Mouse (Mus musculus) mesoderm, embryonic 11.5 days (tissue): Measurements from ENCODE around the gene Pard3b.

Experiments used
- DNase-seq: peaks from one replicate; pipeline ENCODE4 v3.0.0-alpha.2; 2012; ENCODE audit warnings: low read depth, low spot score

Gene Pard3b

DNA sequence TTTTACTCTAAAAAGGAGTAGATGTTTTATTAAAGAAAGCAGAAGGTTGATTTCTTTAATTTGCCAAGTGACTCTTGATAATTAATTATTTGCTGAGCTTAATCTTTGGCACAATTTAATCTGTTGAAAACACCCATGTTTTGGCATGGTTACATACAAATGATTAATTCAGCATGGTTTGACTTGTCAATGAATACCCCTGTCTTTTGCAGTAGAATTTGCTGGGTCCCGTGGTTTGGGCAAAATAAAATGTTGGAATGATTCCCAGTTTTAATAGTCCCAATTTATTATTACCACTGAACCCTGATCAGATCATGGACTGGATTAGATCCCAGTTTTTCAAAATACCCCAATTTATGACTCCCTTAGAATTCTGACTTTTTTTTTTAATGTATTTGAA is 808.2 kb downstream of the Pard3b start:
- no peak for DNase-seq

DNA sequence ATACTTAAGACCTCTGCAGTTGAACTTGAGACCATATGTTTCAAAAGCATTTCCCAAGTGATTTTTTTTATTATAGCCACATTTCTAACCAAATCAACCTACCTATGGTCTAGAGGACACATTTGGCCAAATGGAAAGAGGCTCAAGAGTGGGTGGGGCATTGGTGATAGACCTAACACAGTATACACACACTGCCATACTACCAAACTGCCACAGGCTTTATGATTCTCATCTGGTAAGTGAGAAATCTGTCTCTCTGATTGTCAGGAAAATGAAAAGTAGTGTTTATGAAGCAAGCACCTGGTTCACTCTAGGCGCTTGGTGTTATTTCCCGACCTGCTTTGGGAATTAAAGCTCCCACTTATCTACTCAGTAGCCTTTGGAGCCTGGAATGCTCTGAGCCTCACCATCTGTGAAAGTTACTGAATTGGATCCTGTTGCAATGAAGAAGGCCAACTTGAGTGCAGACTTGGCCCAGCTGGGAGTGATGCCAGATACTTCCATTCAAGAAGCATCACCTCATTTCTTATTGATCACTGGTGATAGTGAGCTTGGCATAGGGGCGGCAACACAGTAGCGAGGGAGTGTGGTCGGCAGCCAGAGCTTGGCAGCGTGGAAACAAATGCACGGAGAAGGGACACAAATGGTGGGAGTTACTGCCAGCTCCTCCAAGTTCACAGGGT is 810.7 kb downstream of the Pard3b start:
- DNase-seq: no peak

DNA sequence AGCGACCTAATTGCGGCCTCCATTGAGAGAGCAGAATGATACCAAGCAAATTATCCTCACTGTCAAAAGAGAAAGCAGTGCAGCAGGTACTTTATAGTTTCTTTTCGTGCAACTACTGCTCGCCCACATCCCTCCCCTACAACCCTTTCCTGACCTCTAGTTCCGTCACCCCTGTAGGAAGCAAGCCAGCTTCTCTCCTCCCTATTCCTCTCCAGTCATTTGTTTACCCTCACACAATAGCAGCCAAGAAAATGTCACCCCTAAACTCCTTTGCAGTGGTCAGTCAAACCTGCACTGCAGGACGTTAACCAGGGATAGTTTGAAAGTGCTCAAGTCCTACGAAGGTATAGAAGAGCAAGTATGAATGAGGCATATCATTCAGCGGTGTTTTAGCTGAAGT is 826.9 kb downstream of the Pard3b start:
- DNase-seq: no peak

- DNase-seq: no peak
Measured at GRCm38 (mm10) chr1:62466544-62466943, 827.9 kb downstream of the Pard3b start.

DNA sequence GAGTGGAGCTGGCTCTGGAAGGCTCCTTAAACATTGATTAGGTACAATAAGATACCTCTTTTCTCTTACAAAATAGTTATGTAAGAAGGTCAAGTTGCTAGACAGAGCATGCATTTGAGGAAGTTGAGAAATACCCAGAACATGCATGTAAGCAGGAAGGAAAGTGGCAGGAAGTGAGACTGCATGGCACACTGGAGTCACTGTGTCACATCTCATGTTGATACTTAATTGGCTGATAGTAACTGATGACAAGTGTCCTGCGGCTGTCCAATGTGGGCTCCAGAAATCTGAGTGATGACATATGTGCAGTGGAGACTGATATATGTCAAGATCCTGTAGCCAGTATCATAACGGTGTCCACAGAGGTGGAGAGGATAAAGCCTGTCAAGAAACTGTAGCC is 844.4 kb downstream of the Pard3b start:
- no peak for DNase-seq

GRCm38 (mm10) chr1:62488871-62489270 is 850.2 kb downstream of the Pard3b start:
- DNase-seq: no peak

DNA sequence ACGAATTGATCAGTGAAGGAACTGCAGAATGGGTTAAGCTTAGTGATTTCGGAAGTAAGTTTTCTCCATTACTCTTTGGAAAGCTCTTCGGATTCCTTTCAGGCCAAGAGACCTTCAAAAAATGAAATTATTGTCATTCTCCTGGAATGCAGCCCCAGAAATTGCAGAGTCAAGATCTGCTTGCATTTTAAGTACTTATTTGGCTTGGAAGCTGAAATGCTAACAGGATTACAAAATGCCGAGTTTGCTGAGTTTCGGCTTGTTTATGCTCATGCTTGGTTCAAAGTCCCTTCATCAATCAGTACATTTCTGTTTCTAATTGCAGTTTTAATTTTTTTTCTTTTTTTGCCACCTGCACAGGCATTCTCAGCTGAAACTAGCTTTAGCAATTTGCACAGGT is 860.5 kb downstream of the Pard3b start:
- no peak for DNase-seq

- DNase-seq: no peak
Measured at GRCm38 (mm10) chr1:62510501-62510900, 871.9 kb downstream of the Pard3b start.

GRCm38 (mm10) chr1:62511681-62512080 is 873.1 kb downstream of the Pard3b start:
- no peak for DNase-seq

GRCm38 (mm10) chr1:62518621-62519213 is 880.1 kb downstream of the Pard3b start:
- no peak for DNase-seq

DNA sequence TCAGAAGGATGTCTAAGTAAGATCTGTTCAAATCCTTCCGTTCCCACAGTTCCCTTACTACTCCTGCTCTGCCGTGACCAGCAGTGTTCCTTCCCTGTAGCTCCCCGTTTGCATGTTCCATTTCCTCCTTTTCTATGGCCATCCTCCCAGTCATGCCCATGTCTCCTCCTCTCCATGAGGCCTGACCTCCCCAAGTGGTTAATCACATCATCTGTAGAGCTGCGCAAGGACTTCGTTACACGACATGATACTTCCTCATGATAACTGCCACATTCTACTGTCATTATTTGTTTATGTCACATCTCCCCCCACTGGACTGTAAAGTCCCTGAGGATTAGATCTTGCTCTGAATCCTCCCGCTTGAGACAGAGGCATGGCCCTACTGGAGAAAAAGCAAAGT is 882.7 kb downstream of the Pard3b start:
- no peak for DNase-seq

DNA sequence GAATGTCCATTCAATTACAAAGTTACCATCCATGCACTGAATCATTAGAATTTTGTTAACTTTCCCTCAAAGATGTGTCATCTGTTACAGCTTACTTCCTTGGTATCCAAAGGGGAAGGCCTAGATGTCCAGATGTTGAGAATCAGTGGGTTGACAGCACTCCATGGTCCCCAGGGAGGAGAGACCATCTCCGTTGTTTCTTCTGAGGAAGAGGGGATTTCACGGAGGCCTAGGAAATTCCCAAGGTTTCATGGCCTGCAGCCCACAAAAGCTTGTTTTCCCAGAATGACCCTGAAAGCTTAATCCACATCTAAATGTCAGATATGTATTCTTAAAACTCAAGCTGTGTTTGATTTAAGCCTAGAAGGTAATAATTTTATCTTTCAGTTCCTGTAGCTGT is 884.1 kb downstream of the Pard3b start:
- peak; percentile 27 for DNase-seq

DNA sequence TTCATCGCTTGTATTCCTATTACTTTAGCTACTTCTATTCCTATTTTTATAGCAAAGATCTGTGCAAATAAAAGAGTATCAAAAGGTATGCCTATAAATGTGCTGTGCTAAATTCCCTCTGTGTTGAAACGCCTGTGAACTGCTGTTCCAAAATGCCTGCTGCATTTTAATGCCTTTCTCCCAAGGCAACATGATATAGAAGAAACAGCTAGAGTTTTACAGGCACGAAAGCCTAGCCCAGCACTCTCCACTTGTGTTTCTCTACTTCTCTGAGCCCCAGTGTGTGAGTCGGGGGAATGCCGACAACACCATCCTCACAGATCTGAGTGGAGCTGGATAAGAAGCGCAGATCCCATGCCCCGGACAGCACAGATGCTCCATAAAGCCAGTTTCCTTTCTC is 889.2 kb downstream of the Pard3b start:
- DNase-seq: no peak

GRCm38 (mm10) chr1:62529941-62530340 is 891.3 kb downstream of the Pard3b start:
- DNase-seq: no peak

- no peak for DNase-seq
Measured at GRCm38 (mm10) chr1:62532426-62533126, 894.0 kb downstream of the Pard3b start.

DNA sequence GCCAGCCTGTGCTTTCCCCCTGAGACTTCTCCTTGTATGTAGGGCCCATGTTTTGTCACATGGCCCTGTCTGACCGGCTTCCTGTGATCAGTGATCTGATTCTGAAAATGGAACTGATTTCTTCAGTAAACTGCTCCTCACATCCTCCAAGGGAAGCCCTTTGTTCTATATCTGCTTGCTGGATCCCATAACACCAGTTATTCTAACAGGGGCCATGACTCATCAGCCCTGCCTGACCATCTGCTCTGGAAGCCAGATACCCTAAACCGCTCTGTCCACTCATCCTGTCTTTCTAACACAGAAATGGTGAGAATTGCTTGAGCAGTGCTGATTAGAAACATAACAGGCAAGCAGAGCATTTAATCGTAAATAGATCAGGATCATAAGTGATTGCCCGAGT is 910.3 kb downstream of the Pard3b start:
- DNase-seq: no peak

GRCm38 (mm10) chr1:62550546-62550945 is 911.9 kb downstream of the Pard3b start:
- no peak for DNase-seq

DNA sequence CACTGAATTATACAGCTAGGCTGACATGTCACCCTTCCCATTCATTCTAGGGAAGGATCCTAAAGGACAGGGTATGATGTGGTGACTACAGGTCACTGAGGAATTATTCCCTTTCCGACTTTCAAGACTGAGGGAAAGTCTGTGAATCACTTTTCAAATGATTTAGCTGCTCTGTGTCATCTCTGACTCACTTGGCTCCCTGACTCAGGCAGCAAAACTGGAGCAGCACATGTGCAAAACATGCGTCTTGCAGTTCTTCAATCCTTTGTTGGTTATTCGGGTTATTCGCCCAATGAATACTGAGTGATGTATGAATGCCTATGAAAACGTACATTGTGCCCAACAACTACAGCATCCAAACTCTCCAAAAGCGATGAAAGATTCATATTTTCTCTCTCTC is 912.9 kb downstream of the Pard3b start:
- no peak for DNase-seq

DNA sequence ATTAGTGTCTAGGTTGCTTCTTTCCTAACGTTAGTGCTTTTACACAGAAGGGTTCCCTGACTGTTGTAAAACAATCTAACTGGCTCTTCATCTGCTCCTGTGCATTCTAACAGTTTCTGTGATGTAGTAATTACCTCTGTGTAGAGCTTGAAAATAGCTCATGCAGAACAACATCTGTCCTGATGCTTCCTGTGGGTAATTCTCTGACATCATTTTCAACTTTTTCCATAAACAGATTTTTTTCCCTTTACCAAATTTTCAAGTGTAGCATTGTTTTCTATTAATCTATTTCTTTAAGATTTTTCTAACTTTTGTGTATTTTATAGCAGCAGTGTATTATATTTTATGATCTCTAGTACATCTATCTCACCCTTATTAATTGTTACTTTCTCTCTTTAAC is 917.2 kb downstream of the Pard3b start:
- no peak for DNase-seq

DNA sequence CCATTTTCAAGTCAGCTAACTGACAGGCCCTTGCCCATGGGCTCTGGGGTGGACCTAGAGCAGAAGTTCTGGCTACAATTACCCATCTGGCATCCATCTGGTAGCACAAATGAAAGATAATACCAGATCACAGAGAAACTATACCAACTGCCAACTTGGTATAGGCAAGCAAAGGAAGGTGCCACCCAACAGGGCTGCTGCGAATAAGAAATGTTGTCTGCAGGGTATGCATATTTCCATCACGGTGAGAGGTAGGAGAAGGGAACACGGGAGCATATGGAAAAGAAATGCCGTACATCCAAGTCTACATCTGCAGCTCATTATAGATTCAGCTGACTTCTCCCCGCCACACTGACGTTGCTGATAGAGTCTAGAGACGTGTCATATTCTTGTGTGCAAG is 924.4 kb downstream of the Pard3b start:
- DNase-seq: no peak

DNA sequence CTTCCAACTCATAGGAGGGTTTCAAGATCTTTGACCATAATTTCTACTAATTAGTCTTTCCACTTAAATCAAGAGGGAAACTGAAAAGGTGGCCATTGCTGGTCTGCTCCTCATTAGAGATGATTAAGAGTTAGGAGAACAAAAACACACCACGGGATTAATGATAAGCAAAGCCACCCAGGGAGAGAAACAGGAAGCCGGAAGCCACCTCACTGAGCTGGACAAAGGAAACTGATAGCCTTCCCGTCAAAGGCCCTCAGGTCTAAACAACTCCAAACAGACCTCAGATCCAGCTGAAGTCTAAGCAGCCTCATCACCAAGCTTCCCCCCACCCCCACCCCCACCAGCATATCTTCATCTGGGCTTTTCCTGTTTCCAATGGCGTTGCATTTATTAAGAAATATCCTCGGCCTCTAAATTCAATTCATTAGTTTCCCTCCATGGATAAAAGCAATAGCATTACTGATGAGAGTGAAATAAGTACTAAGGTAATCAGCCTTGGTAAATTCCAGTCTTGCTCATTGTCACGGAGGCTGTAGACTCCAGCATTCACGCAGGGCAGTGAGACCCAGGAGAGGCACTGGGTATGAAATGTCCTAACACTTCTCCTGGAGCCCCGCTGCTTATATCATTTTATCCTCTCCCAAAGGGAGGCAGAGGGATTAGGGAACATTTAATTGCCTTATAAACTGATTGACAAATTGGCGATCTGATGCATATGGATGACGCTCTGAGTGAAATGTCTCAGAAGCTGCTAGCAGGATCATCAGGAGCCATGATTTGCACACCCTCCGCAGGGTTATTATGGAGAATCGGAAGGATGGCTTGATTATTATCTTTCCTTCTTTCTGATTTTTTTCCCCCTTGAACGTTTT is 925.9 kb downstream of the Pard3b start:
- DNase-seq: no peak
